Mouse (Mus musculus): ENCODE results near the gene Ap4m1.
"Not testable (repeated sequence)": the region's sequence is repeated elsewhere in the genome, so short reads cannot be mapped to it uniquely, and the experiment has no call there.

Ap4m1 gene

GRCm38 (mm10) chr5:138195463-138195862, 23.7 kb downstream of the Ap4m1 start:
- no peak for DNase-seq (ENCODE audit: low read depth)

GRCm38 (mm10) chr5:138199576-138199975, 27.8 kb downstream of the Ap4m1 start:
- DNase-seq (ENCODE audit: low read depth): no peak

GRCm38 (mm10) chr5:138202086-138202485, 30.3 kb downstream of the Ap4m1 start:
- no peak for DNase-seq (ENCODE audit: low read depth)

- no peak for DNase-seq (ENCODE audit: low read depth)
Observed at GRCm38 (mm10) chr5:138207253-138207652, 35.5 kb downstream of the Ap4m1 start.

GRCm38 (mm10) chr5:138207873-138208272, 36.1 kb downstream of the Ap4m1 start:
- DNase-seq (ENCODE audit: low read depth): no peak

GRCm38 (mm10) chr5:138216632-138217031, 44.8 kb downstream of the Ap4m1 start:
- not testable (repeated sequence) for DNase-seq (ENCODE audit: low read depth)

- no peak for DNase-seq (ENCODE audit: low read depth)
Observed at GRCm38 (mm10) chr5:138219864-138220263, 48.1 kb downstream of the Ap4m1 start.

- peak; percentile 79 for DNase-seq (ENCODE audit: low read depth)
Observed at GRCm38 (mm10) chr5:138222111-138222510, 50.3 kb downstream of the Ap4m1 start.

- no peak for DNase-seq (ENCODE audit: low read depth)
Observed at GRCm38 (mm10) chr5:138223287-138223686, 51.5 kb downstream of the Ap4m1 start.

- DNase-seq (ENCODE audit: low read depth): no peak
Observed at GRCm38 (mm10) chr5:138225700-138226099, 53.9 kb downstream of the Ap4m1 start, which contains the start of gene Nxpe5. Gene Nxpe5 (plus strand): TSS chr5:138225898.

- no peak for DNase-seq (ENCODE audit: low read depth)
Observed at GRCm38 (mm10) chr5:138226491-138226890, 54.7 kb downstream of the Ap4m1 start.

- DNase-seq (ENCODE audit: low read depth): no peak
Observed at GRCm38 (mm10) chr5:138227367-138227766, 55.6 kb downstream of the Ap4m1 start.

GRCm38 (mm10) chr5:138228026-138228425, 56.2 kb downstream of the Ap4m1 start:
- DNase-seq (ENCODE audit: low read depth): peak; percentile 29

- DNase-seq (ENCODE audit: low read depth): no peak
Observed at GRCm38 (mm10) chr5:138229511-138229910, 57.7 kb downstream of the Ap4m1 start.
